ENCODE assay signal across 28 mouse cellular contexts in the genomic region with DNA sequence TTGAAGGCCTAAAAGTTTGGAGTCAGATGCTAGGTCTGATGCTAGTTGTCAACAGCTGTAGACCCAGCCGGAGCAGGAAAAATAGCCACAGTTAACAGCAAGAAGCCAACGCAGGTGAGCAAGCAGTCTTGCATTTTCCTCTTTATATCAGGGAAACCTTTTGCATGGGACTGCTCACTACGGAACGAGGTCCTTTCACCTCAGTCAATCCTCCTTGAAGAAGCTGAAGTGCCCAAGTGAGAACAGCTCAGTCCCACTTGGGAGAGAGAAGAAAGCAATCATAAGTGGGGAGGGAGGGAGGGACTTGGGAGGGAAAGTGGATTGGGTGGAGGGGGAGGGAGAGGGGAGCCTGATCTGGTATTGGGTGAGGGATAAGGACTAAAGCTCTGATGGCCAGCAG.
"Had no signal": no experiment of that assay in that cellular context is flagged by ENCODE, and none has a peak within 500 bp of the region (broad histone marks: within the 10 kb centered on the region; RNA-seq: fewer than 3 reads in every experiment).

No protein-coding gene starts in this region.

- H3K9me3 ChIP-seq: limb, embryonic 10.5 days; limb, embryonic 12.5 days; limb, embryonic 13.5 days; limb, embryonic 15.5 days; liver, embryonic 12.5 days; liver, embryonic 13.5 days; liver, embryonic 15.5 days; lung, embryonic 15.5 days; midbrain, embryonic 10.5 days; midbrain, embryonic 12.5 days; midbrain, embryonic 13.5 days; midbrain, embryonic 15.5 days; neural tube, embryonic 12.5 days; neural tube, embryonic 13.5 days had no signal

- H3K36me3 ChIP-seq: limb, embryonic 10.5 days; limb, embryonic 12.5 days; limb, embryonic 13.5 days; limb, embryonic 15.5 days; liver, embryonic 12.5 days; liver, embryonic 13.5 days; liver, embryonic 15.5 days; lung, embryonic 15.5 days; midbrain, embryonic 10.5 days; midbrain, embryonic 12.5 days; midbrain, embryonic 13.5 days; midbrain, embryonic 15.5 days; neural tube, embryonic 12.5 days; neural tube, embryonic 13.5 days had no signal

- H3K4me2 ChIP-seq: limb, embryonic 12.5 days; limb, embryonic 13.5 days; limb, embryonic 15.5 days; liver, embryonic 11.5 days; liver, embryonic 12.5 days; liver, embryonic 13.5 days; liver, embryonic 15.5 days; lung, embryonic 14.5 days; lung, embryonic 15.5 days; midbrain, embryonic 11.5 days; midbrain, embryonic 12.5 days; midbrain, embryonic 13.5 days; midbrain, embryonic 15.5 days; neural tube, embryonic 12.5 days; neural tube, embryonic 13.5 days had no signal

- DNase-seq: layer of hippocampus, postnatal 36 days; left cerebral cortex, postnatal 4 days; liver; liver, embryonic 13.5 days; liver, postnatal 0 days; lung, embryonic 14.5 days; midbrain, embryonic 14.5 days had no signal

- H3K27me3 ChIP-seq: limb, embryonic 12.5 days; limb, embryonic 13.5 days; limb, embryonic 15.5 days; liver, embryonic 12.5 days; liver, embryonic 13.5 days; liver, embryonic 15.5 days; lung, embryonic 15.5 days; megakaryocyte, embryonic 14.5 days; midbrain, embryonic 12.5 days; midbrain, embryonic 13.5 days; midbrain, embryonic 15.5 days; neural tube, embryonic 12.5 days; neural tube, embryonic 13.5 days had no signal

- H3K9ac ChIP-seq: limb, embryonic 12.5 days; limb, embryonic 13.5 days; limb, embryonic 15.5 days; liver, embryonic 12.5 days; liver, embryonic 13.5 days; liver, embryonic 14.5 days; liver, embryonic 15.5 days; liver, postnatal 0 days; lung, embryonic 14.5 days; lung, embryonic 15.5 days; midbrain, embryonic 12.5 days; midbrain, embryonic 13.5 days; midbrain, embryonic 15.5 days; neural tube, embryonic 12.5 days; neural tube, embryonic 13.5 days had no signal

- H3K27ac ChIP-seq: left cerebral cortex, adult 2 months; limb, embryonic 10.5 days; limb, embryonic 12.5 days; limb, embryonic 13.5 days; limb, embryonic 15.5 days; liver, embryonic 12.5 days; liver, embryonic 13.5 days; liver, embryonic 14.5 days; liver, embryonic 15.5 days; lung, embryonic 15.5 days; macrophage; midbrain, embryonic 10.5 days; midbrain, embryonic 12.5 days; midbrain, embryonic 13.5 days; midbrain, embryonic 15.5 days; neural tube, embryonic 12.5 days; neural tube, embryonic 13.5 days had no signal

- H3K4me1 ChIP-seq: limb, embryonic 10.5 days; limb, embryonic 12.5 days; limb, embryonic 13.5 days; limb, embryonic 15.5 days; liver, embryonic 12.5 days; liver, embryonic 13.5 days; liver, embryonic 15.5 days; lung, embryonic 15.5 days; megakaryocyte, embryonic 14.5 days; midbrain, embryonic 10.5 days; midbrain, embryonic 12.5 days; midbrain, embryonic 13.5 days; midbrain, embryonic 15.5 days; neural tube, embryonic 12.5 days had no signal

- H3K4me3 ChIP-seq: left cerebral cortex, adult 2 months; limb, embryonic 10.5 days; limb, embryonic 12.5 days; limb, embryonic 13.5 days; limb, embryonic 15.5 days; liver, embryonic 12.5 days; liver, embryonic 13.5 days; liver, embryonic 15.5 days; lung, embryonic 15.5 days; megakaryocyte, embryonic 14.5 days; midbrain, embryonic 10.5 days; midbrain, embryonic 12.5 days; midbrain, embryonic 13.5 days; midbrain, embryonic 15.5 days; myocyte; neural tube, embryonic 12.5 days; neural tube, embryonic 13.5 days had no signal

- ATAC-seq: liver, embryonic 12.5 days; liver, postnatal 0 days; midbrain, embryonic 13.5 days; midbrain, embryonic 15.5 days; midbrain, embryonic 16.5 days had no signal
